Mouse (Mus musculus) c-Kit-positive CD71-positive TER-119-negative erythroid progenitor cells, embryonic 14.5 days (primary cell): ENCODE measurements around the gene Sh3pxd2b.
A peak's percentile ranks its signal among the peaks of the same experiment; 100 is the strongest.
"Not testable (repeated sequence)": the region's sequence is repeated elsewhere in the genome, so short reads cannot be mapped to it uniquely, and the experiment has no call there.

Experiments used
- DNase-seq: peaks from one replicate; pipeline ENCODE4 v3.0.0-alpha.2; 2013; ENCODE audit warnings: low read depth

Gene Sh3pxd2b

GRCm38 (mm10) chr11:32347607-32348432 is at the start of gene Sh3pxd2b:
Sh3pxd2b (plus strand) TSS chr11:32347820.
- DNase-seq = no peak

GRCm38 (mm10) chr11:32297866-32298531 is 49.6 kb upstream of the Sh3pxd2b start:
- DNase-seq = no peak

GRCm38 (mm10) chr11:32298532-32298918 is 49.1 kb upstream of the Sh3pxd2b start:
- DNase-seq = no peak

GRCm38 (mm10) chr11:32299865-32300264 is 47.8 kb upstream of the Sh3pxd2b start, which contains the start of gene Hbq1a:
Hbq1a (plus strand) TSS chr11:32300069.
- DNase-seq = not testable (repeated sequence)

GRCm38 (mm10) chr11:32300279-32301267 is 47.0 kb upstream of the Sh3pxd2b start:
- no peak for DNase-seq

GRCm38 (mm10) chr11:32301506-32301905 is 46.1 kb upstream of the Sh3pxd2b start:
- DNase-seq = no peak

GRCm38 (mm10) chr11:32302824-32303419 is 44.7 kb upstream of the Sh3pxd2b start:
- no peak for DNase-seq

- DNase-seq = no peak
Measured at GRCm38 (mm10) chr11:32303455-32303854, 44.2 kb upstream of the Sh3pxd2b start.

- DNase-seq = no peak
Measured at GRCm38 (mm10) chr11:32307006-32307405, 40.6 kb upstream of the Sh3pxd2b start.

- no peak for DNase-seq
Measured at GRCm38 (mm10) chr11:32309446-32309845, 38.2 kb upstream of the Sh3pxd2b start.

GRCm38 (mm10) chr11:32309928-32310327 is 37.7 kb upstream of the Sh3pxd2b start:
- DNase-seq = no peak

- no peak for DNase-seq
Measured at GRCm38 (mm10) chr11:32316009-32316408, 31.6 kb upstream of the Sh3pxd2b start.

GRCm38 (mm10) chr11:32320507-32321195 is 27.0 kb upstream of the Sh3pxd2b start:
- no peak for DNase-seq

- DNase-seq = peak; percentile 79
Measured at GRCm38 (mm10) chr11:32321196-32321565, 26.4 kb upstream of the Sh3pxd2b start.

GRCm38 (mm10) chr11:32324609-32325008 is 23.0 kb upstream of the Sh3pxd2b start:
- DNase-seq = peak; percentile 66

- DNase-seq = no peak
Measured at GRCm38 (mm10) chr11:32331075-32331474, 16.5 kb upstream of the Sh3pxd2b start.

GRCm38 (mm10) chr11:32331861-32332260 is 15.8 kb upstream of the Sh3pxd2b start:
- DNase-seq = no peak

- DNase-seq = no peak
Measured at GRCm38 (mm10) chr11:32333235-32333634, 14.4 kb upstream of the Sh3pxd2b start.

- no peak for DNase-seq
Measured at GRCm38 (mm10) chr11:32336435-32336907, 11.1 kb upstream of the Sh3pxd2b start.

GRCm38 (mm10) chr11:32339131-32339531 is 8.5 kb upstream of the Sh3pxd2b start:
- no peak for DNase-seq
